Mouse (Mus musculus): ENCODE measurements around the gene Cd82. TPM values are rescaled to one million over a fixed set of nuclear protein-coding genes. Genes with fewer than 3 reads are reported as not detected.
A peak's percentile ranks its signal among the peaks of the same experiment; 100 is the strongest.

The Cd82 gene
- total RNA-seq, 2 experiments from 2014 or later, result 10.6 to 12.1 TPM

GRCm38 (mm10) chr2:93377157-93377556, 85.8 kb downstream of the Cd82 start:
- intact Hi-C loops (cut with DNase I), result no loop called here
- DNase-seq, result no peak

- intact Hi-C loops (cut with DNase I), result no loop called here
- no peak for DNase-seq
Measured at GRCm38 (mm10) chr2:93372872-93373271, 90.1 kb downstream of the Cd82 start.

GRCm38 (mm10) chr2:93372097-93372571, 90.8 kb downstream of the Cd82 start:
- intact Hi-C loops (cut with DNase I), result no loop called here
- DNase-seq, result peak; percentile 6 to 26

Small RNA genes lying within 50 kb of the gene (microRNA-seq; reads per million reads assigned to microRNA genes)
- gene Mir7001, result 0.24 to 0.54 reads per million in 2 experiments

Other genes with a start within 250 kb of the Cd82 start
- 10 to 100 TPM; 29.9 to 32.7 TPM for gene Tspan18, start 128.6 kb downstream of the Cd82 start, total RNA-seq (2021)
- gene Gm10803, start 97.4 kb upstream of the Cd82 start, total RNA-seq (2021), result not detected
- under 1 TPM; 0.10 to 0.15 TPM for gene Alx4, start 179.2 kb upstream of the Cd82 start, total RNA-seq (2021)

All from heart, postnatal 14 days (tissue).